Mouse (Mus musculus) CH12.LX (cell line): ENCODE measurements around the gene Serbp1. TPM values are rescaled to one million over a fixed set of nuclear protein-coding genes. Genes with fewer than 3 reads are reported as not detected.

ENCODE experiments used
- DNase-seq: peaks from one replicate; pipeline ENCODE4 v3.0.0-alpha.2; 2013; ENCODE audit errors: extremely low read depth
- H3K27ac ChIP-seq: 2 replicates; pipeline ENCODE4 v1.5.1; 2012; ENCODE audit warnings: low read depth, mild to moderate bottlenecking, control low read depth, moderate library complexity; ENCODE audit not compliant: insufficient read depth
- H3K27me3 ChIP-seq: replicated peaks from 2 replicates; pipeline ENCODE3; 2012; ENCODE audit warnings: inconsistent platforms
- H3K36me3 ChIP-seq, 2 experiments: replicated peaks in 1 of 2; 2 replicates each; pipeline versions ENCODE3 to v1.6.1; 2012; ENCODE audit warnings: inconsistent platforms in 1 of 2, low read length in 1 of 2, mild to moderate bottlenecking in 1 of 2, mixed read lengths in 1 of 2, moderate library complexity in 1 of 2; ENCODE audit not compliant: control insufficient read depth in 1 of 2, insufficient read depth in 1 of 2
- H3K4me1 ChIP-seq, 2 experiments: 2 replicates each; pipeline ENCODE4 v1.6.1; 2012; ENCODE audit warnings: inconsistent platforms in 1 of 2, moderate library complexity in 1 of 2; ENCODE audit not compliant: insufficient read depth in 2 of 2, control insufficient read depth in 1 of 2
- H3K4me2 ChIP-seq: 2 replicates; pipeline ENCODE4 v1.6.1; 2012; ENCODE audit warnings: low read depth, mild to moderate bottlenecking, control low read depth; ENCODE audit not compliant: poor library complexity, insufficient read depth, severe bottlenecking
- H3K4me3 ChIP-seq, 3 experiments: fragments of 150-350 bp in 1 of 3; sonication (generic) in 1 of 3; replicated peaks in 1 of 3; 2 replicates each; pipeline versions ENCODE3 to v1.5.1; 2011 to 2012; ENCODE audit warnings: low read depth in 2 of 3, low read length in 2 of 3, mild to moderate bottlenecking in 2 of 3, moderate library complexity in 2 of 3, control low read depth in 1 of 3, improper control_type of control experiment in 1 of 3, inconsistent platforms in 1 of 3, mixed read lengths in 1 of 3; ENCODE audit not compliant: poor library complexity in 1 of 3
- H3K79me2 ChIP-seq: replicated peaks from 2 replicates; pipeline ENCODE4 v1.6.1; 2012; ENCODE audit warnings: mild to moderate bottlenecking, moderate library complexity; ENCODE audit not compliant: control insufficient read depth, poor library complexity, insufficient read depth, severe bottlenecking; ENCODE audit errors: extremely low read depth
- H3K9ac ChIP-seq: 2 replicates; pipeline ENCODE4 v1.6.1; 2012; ENCODE audit warnings: low read depth, mild to moderate bottlenecking, control low read depth, moderate library complexity; ENCODE audit not compliant: insufficient read depth
- H3K9me3 ChIP-seq: replicated peaks from 2 replicates; pipeline ENCODE3; 2012; ENCODE audit warnings: low read length, inconsistent platforms, mixed read lengths
- CTCF ChIP-seq, 2 experiments: IDR thresholded peaks in 1 of 2; conservative IDR thresholded peaks in 1 of 2; 2 replicates each; pipeline ENCODE4 v1.5.1; 2011 to 2012; ENCODE audit warnings: low read depth in 2 of 2, low read length in 2 of 2, improper control_type of control experiment in 1 of 2, inconsistent platforms in 1 of 2, mild to moderate bottlenecking in 1 of 2, moderate library complexity in 1 of 2
- E2F4 ChIP-seq: IDR thresholded peaks from 2 replicates; pipeline ENCODE4 v1.6.1; 2011; ENCODE audit warnings: low read depth, low read length, improper control_type of control experiment; ENCODE audit not compliant: insufficient replicate concordance
- ETS1 ChIP-seq: conservative IDR thresholded peaks from 2 replicates; pipeline ENCODE4 v1.6.1; 2012; ENCODE audit warnings: low read depth, mild to moderate bottlenecking, inconsistent platforms, low read length, improper control_type of control experiment, moderate library complexity
- GABPA ChIP-seq: IDR thresholded peaks from 2 replicates; pipeline ENCODE4 v1.6.1; 2012; ENCODE audit warnings: low read depth, low read length, improper control_type of control experiment, inconsistent platforms; ENCODE audit not compliant: insufficient replicate concordance
- HCFC1 ChIP-seq: IDR thresholded peaks from 2 replicates; pipeline ENCODE4 v1.6.1; 2012; ENCODE audit warnings: low read depth, mild to moderate bottlenecking, inconsistent platforms, low read length, improper control_type of control experiment
- JUND ChIP-seq: conservative IDR thresholded peaks from 2 replicates; pipeline ENCODE4 v1.6.1; 2011; ENCODE audit warnings: low read depth, low read length, improper control_type of control experiment
- MAFK ChIP-seq: IDR thresholded peaks from 2 replicates; pipeline ENCODE4 v1.6.1; 2011; ENCODE audit warnings: low read length, improper control_type of control experiment; ENCODE audit not compliant: insufficient replicate concordance
- MEF2A ChIP-seq: IDR thresholded peaks from 2 replicates; pipeline ENCODE4 v1.6.1; 2014; ENCODE audit warnings: low read depth, mild to moderate bottlenecking, inconsistent platforms, low read length, improper control_type of control experiment, borderline replicate concordance
- MYC ChIP-seq: IDR thresholded peaks from 2 replicates; pipeline ENCODE4 v1.6.1; 2011; ENCODE audit warnings: low read depth, mild to moderate bottlenecking, improper control_type of control experiment, low read length
- NELFE ChIP-seq: IDR thresholded peaks from 2 replicates; pipeline ENCODE4 v1.6.1; 2011; ENCODE audit warnings: low read depth, low read length, improper control_type of control experiment
- NRF1 ChIP-seq: IDR thresholded peaks from 2 replicates; pipeline ENCODE4 v1.6.1; 2014; ENCODE audit warnings: low read depth, mild to moderate bottlenecking, inconsistent platforms, low read length, improper control_type of control experiment, moderate library complexity
- POLR2A ChIP-seq: IDR thresholded peaks from 2 replicates; pipeline ENCODE4 v1.6.1; 2011; ENCODE audit warnings: low read depth, mild to moderate bottlenecking, improper control_type of control experiment, low read length
- RCOR1 ChIP-seq: conservative IDR thresholded peaks from 2 replicates; pipeline ENCODE4 v1.6.1; 2012; ENCODE audit warnings: low read depth, mild to moderate bottlenecking, inconsistent platforms, low read length, improper control_type of control experiment
- TBP ChIP-seq: conservative IDR thresholded peaks from 2 replicates; pipeline ENCODE4 v1.6.1; 2011; ENCODE audit warnings: low read depth, low read length, improper control_type of control experiment
- TCF12 ChIP-seq: IDR thresholded peaks from 2 replicates; pipeline ENCODE4 v1.6.1; 2014; ENCODE audit warnings: low read depth, mild to moderate bottlenecking, inconsistent platforms, low read length, improper control_type of control experiment
- USF1 ChIP-seq: IDR thresholded peaks from 2 replicates; pipeline ENCODE4 v1.6.1; 2014; ENCODE audit warnings: low read depth, mild to moderate bottlenecking, inconsistent platforms, low read length, improper control_type of control experiment
- ZMIZ1 ChIP-seq: IDR thresholded peaks from 2 replicates; pipeline ENCODE4 v1.6.1; 2012; ENCODE audit warnings: low read depth, mild to moderate bottlenecking, inconsistent platforms, low read length, improper control_type of control experiment
- dilution Hi-C: fragments of 300-500 bp; cut with MboI; formaldehyde crosslinking; loops from 2 replicates; pipeline ENCODE4 v1.14.3; 2020; ENCODE audit warnings: low sequenced_read_pairs; ENCODE audit not compliant: extremely low pct_unique_long_range_greater_than_20kb, extremely low pct_ligation_motif_present
- in situ Hi-C: fragments of 300-500 bp; cut with MboI; formaldehyde crosslinking; loops from 3 replicates; pipeline ENCODE4 v1.14.3; 2019; ENCODE audit warnings: low sequenced_read_pairs, low pct_ligation_motif_present, low pct_unique_long_range_greater_than_20kb, mixed read lengths
- polyA plus RNA-seq: library from polyadenylated mRNA; unstranded; fragments of >175 nt; gene quantifications from 2 replicates; pipeline ENCODE4 v1.2.1, GENCODE M21; 2012; ENCODE audit warnings: low read depth; ENCODE audit not compliant: insufficient read length
- total RNA-seq, 2 experiments: library from RNA; depleted of rRNA; stranded (reverse); fragments of 300-350 nt in 1 of 2; fragments of >200 nt in 1 of 2; gene quantifications; 2 replicates each; pipeline ENCODE4 v1.2.3; 2012 to 2014

Serbp1 gene
- total and polyA plus RNA-seq, 3 experiments, result 828 to 2,454 (median 835) TPM

DNA sequence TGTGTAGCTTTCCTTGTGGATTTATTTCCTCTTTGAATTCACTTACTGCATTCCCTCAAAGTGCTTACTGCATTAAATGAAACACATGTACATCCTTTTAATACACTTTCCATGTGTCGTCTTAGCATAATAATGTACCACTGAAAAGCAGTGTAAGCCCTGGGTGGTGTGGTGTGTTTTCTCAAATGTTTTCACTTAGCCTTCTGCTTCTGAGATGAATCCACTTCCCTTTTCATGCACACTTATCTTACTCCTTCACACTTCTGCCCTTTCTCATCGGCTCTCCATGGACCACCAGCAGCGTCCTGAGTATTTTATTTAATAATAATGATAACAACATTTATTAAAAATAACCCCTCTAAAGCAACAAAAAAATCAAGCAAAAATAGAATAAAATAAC, 71.8 kb downstream of the Serbp1 start:
- TF ChIP-seq MEF2A (no peak), GABPA (no peak), ETS1 (no peak), E2F4 (no peak), USF1 (no peak), NELFE (no peak), JUND (no peak), MAFK (no peak), MYC (no peak), HCFC1 (no peak), TCF12 (no peak), ZMIZ1 (no peak), POLR2A (no peak), NRF1 (no peak)
- Histone ChIP-seq H3K9me3 (no peaks in the 10 kb centered on the region), H3K4me1 (peaks cover 0 to 8% of the 10 kb centered on the region in 2 experiments; a peak in 1 of 4 replicates), H3K36me3 (no peaks in the 10 kb centered on the region), H3K4me2 (no peak overlapping the region), H3K79me2 (no peaks in the 10 kb centered on the region), H3K27ac (no peak overlapping the region), H3K9ac (no peak overlapping the region), H3K27me3 (no peaks in the 10 kb centered on the region), H3K4me3 (no peak overlapping the region)
- in situ Hi-C loops, result loop anchor here (25.0 kb wide), 1 partner anchor 347 kb away; no protein-coding TSS in a partner anchor
- DNase-seq, result no peak
- dilution Hi-C loops, result no loop called here

DNA sequence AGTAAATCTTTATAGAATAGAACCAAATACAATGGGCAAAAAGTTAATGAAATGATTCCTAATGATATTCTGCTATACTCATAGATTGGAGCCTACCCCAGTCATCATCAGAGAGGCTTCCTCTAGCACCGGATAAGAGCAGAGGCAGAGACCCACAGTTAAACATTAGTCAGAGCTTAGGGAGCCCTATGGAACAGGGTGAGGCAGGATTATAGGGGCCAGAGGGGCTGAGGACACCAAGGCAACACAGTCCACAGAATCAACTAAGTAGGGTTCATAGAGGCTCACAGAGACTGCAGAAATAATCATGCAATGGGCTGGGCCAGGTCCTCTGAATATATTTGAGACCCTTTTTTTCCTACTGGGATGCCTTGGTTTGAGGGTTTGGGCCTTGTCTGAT, 76.7 kb downstream of the Serbp1 start:
- no peaks in the 10 kb centered on the region for H3K79me2 ChIP-seq
- H3K27ac ChIP-seq, result no peak overlapping the region
- no peaks in the 10 kb centered on the region for H3K27me3 ChIP-seq
- no peaks in the 10 kb centered on the region for H3K36me3 ChIP-seq
- dilution Hi-C loops (no loop called here), in situ Hi-C loops (loop anchor here (25.0 kb wide), 1 partner anchor 352 kb away; no protein-coding TSS in a partner anchor)
- H3K4me2 ChIP-seq, result no peak overlapping the region
- H3K9ac ChIP-seq, result no peak overlapping the region
- H3K4me3 ChIP-seq, result no peak overlapping the region
- no peaks in the 10 kb centered on the region for H3K9me3 ChIP-seq
- DNase-seq, result no peak
- TF ChIP-seq ZMIZ1, result no peak
- no peak for TF ChIP-seq RCOR1
- TF ChIP-seq MEF2A, result no peak
- TF ChIP-seq TBP, result no peak
- no peak for TF ChIP-seq CTCF (conservative IDR thresholded peaks at IDR 0.05 in 1 of 2, IDR thresholded peaks at IDR 0.05 in 1 of 2; ENCODE audit: low read depth in 2 of 2, low read length in 2 of 2)
- H3K4me1 ChIP-seq, result no peaks in the 10 kb centered on the region
